Mouse (Mus musculus) heart, postnatal 36 days (tissue): ENCODE measurements around the gene Mmgt2. TPM values are rescaled to one million over a fixed set of nuclear protein-coding genes. Genes with fewer than 3 reads are reported as not detected.

Source experiments
- DNase-seq, 2 experiments: peaks; one replicate each; pipeline ENCODE4 v3.0.0; 2021 to 2022
- intact Hi-C: fragments of 180-260 bp; cut with DNase I; formaldehyde crosslinking; loops from one replicate; pipeline ENCODE4 v1.15.1; 2025
- total RNA-seq, 2 experiments: library from RNA; stranded (reverse); gene quantifications; 2 replicates each; pipeline ENCODE4 v1.2.3; 2021

The Mmgt2 gene
- total RNA-seq = 1 to 10 TPM; 5.4 to 9.9 TPM

- peak; percentile 96 to 97 for DNase-seq
- intact Hi-C loops = loop anchor here (1.0 to 2.0 kb wide), 2 partner anchors 26 to 35 kb away; no protein-coding TSS in a partner anchor
Measured at GRCm38 (mm10) chr11:62648591-62649391, at the start of gene Mmgt2. Gene Mmgt2, plus strand, starts transcription at chr11:62648664.

DNA sequence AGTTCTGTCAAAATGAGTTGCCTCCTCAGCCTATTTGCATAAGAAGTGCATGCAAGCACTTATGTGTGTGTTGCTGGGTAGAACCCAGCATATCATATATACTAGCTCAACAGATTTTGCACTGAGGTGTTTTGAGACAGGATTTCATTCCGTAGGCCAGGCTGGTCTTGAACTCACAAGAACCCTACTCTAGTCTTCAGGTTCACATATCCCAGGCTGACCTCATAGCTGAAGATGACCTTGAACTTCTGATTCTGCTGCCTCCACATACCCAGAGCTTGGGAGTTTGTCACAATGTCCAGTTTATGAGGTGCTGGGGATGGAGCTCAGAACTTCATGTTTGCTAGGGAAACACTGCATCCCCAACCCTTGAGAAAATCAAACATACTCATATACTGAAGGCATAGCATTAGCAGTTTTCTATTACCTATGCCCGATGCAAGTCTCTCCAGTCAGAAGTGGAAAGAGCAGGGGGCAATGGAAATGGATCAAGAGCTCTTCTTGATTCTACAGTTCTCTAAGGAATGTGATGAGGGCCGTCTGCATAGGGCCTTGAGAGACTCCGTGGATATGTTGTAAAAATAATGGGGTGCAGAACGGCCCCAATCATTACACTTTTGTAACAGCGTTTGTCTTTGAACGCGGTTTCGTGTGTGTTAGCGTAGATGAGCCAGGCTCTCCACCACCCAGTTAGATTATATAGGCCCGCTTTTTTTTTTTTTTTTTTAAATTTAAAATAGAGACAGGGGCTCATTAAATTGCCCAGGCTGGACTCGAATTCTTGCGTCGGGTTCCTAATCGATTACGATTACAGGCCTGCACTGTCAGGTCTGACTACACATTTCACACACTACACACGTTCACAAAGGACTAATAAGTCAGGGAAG, 46.5 kb upstream of the Mmgt2 start:
- intact Hi-C loops = loop anchor here (2.0 kb wide), 1 partner anchor 51 kb away; the partner anchor contains the start of gene Ubb
- no peak for DNase-seq

DNA sequence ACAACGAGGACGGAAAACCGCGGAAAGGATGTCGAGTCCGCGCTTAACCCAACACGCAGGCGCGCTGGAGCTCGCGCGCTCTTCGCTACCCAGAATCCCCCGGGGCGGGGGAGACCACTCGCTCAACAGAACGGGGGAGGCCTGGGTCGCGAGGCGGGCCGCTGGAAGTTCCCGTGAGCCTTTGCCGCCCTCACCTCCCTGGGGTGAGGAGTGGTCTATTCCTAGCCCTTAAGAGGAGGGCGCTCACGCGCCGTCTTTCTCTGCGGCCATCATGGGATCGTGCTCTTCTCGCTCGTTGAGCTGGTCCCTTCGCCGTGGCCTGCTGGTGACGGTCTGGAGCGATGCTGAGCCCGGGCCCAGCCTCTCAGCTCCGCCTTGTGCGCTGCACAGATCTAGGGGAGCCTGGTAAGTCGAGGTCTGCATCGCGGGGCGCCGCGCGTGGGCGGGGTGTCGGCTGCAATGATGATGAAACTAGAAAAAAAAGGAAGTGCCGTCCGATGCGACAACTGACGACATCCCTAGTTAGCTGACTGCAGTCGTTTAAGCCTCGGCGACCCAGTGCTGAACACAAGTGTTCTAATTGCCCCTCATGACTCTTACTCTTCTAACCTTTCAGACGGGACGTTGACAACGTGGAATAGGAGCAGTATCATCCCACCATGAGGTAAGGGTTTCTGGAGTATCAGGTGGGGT, 45.7 kb upstream of the Mmgt2 start:
- intact Hi-C loops = loop anchor here (2.0 kb wide), 1 partner anchor 52 kb away; the partner anchor contains the start of gene Ubb
- DNase-seq = peak; percentile 95

- intact Hi-C loops = loop anchor here (2.0 kb wide), 1 partner anchor 53 kb away; the partner anchor contains the start of gene Ubb
- no peak for DNase-seq
Measured at GRCm38 (mm10) chr11:62603312-62604056, 45.0 kb upstream of the Mmgt2 start.

DNA sequence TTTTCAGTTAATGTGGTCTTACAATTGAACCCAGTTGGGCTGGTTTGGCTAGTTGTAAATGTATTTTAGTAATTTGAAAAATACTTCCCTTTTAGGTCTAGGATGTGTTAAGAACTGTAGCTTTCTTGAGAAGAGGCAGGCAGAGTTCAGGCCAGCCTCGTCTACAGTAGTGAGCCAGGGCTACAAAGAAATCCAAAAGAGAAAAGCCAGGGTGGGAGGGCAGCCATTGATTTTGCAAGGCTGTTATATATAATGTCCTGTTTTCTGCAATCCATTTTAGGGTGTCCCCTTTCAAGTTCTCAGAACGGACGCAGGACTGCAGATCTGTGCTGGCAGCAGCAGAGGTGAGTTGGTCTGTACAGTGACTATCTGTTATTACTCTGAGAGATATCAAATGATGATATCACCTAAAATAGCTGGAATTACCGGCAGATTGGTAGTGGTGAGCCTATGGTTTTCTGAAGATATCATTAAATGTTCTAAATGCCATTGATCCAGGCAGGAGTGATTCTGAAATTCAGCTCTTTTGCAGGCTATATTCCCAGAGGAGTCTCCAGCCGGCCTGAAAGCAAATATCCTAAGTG, 44.2 kb upstream of the Mmgt2 start:
- no peak for DNase-seq
- intact Hi-C loops = no loop called here

DNA sequence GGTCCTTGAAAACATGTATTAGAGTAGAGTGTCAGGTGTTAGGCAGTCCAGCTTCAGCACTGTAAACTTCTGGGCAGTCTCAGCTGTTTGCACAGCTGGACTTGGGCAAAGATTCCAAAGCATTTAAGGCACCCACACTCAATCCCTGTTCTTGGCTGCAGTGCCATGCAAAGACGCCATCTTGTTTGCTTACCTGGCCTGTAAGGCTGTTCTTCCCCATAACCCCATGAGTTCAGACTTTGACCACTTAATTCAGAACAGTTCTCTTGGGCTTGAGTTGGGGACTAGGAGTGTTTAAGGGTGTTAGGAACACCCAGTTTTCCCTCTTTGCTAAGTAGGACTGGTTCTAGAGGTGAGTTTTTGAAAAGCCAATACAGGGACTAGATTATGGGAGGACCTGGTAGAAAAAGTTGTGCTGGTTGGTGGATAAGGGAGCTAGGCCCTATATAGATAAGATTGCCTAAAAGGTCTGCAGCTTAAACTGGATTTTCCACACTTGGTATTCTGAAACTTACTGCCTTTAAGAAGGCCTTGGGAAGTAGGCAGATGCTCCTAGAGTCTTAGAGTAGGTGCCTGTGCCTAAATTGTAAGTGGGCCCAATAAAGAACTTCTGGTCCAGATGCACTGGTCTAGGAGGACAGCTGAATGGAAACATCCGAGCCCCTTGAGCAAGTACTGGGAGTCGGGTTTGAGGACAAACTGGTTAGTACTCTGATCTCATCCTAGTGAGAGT, 43.4 kb upstream of the Mmgt2 start:
- intact Hi-C loops = no loop called here
- DNase-seq = no peak

- DNase-seq = no peak
- intact Hi-C loops = no loop called here
Measured at GRCm38 (mm10) chr11:62605619-62606298, 42.7 kb upstream of the Mmgt2 start.

DNA sequence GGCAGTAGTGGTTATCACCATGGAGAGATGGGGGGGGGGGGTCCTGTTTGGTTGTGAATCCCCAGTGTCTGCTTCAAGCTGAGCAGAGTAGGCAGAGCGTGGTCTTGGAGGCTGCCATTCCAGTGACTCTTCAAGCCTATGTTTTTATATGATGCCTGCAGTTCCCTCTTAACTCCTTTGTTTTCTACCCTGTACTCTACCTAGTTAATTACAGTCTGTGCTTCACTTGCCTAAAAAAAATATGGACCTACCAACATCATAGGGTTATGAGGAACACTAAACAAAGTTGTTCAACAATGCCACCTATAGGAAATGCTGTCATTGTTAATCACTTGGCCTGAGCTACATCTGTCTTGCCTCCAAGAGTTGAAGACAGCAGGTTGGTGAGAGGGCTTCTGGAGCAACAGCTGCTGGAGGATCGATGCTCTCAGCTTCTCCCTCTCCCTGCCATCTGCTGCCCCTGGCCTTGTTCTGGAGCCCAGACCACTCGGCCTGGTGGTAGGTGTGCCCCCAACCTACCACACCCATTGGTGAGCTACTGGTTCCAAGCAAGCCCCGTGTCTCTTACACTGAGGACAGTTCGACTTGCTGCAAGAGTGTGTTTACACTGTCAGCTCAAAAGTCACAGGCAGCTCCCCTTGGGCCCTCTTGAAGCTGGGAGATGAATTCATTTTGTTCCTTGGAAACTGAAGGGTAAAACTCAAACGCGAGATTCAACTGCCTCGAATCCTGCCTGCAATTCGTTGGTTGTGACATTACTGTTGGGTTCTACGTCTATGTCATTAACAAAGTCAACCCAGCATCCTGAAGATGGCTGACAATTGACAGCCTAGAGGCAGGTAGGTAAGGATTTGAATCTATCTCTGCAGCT, 41.9 kb upstream of the Mmgt2 start:
- no peak for DNase-seq
- intact Hi-C loops = no loop called here

GRCm38 (mm10) chr11:62607170-62607951, 41.1 kb upstream of the Mmgt2 start:
- intact Hi-C loops = no loop called here
- DNase-seq = no peak

DNA sequence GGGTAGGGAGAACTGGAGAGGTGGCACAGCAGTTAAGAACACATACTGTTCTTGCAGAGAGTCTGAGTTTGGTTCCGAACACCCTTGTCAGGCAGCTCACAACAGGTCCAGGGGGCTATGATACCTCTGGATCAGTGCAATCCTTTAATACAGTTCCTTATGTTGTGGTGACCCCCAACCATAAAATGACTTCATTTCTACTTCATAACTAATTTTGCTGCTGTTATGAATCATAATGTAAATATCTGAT, 40.6 kb upstream of the Mmgt2 start:
- DNase-seq = no peak
- intact Hi-C loops = no loop called here

GRCm38 (mm10) chr11:62608826-62609675, 39.4 kb upstream of the Mmgt2 start:
- intact Hi-C loops = no loop called here

DNA sequence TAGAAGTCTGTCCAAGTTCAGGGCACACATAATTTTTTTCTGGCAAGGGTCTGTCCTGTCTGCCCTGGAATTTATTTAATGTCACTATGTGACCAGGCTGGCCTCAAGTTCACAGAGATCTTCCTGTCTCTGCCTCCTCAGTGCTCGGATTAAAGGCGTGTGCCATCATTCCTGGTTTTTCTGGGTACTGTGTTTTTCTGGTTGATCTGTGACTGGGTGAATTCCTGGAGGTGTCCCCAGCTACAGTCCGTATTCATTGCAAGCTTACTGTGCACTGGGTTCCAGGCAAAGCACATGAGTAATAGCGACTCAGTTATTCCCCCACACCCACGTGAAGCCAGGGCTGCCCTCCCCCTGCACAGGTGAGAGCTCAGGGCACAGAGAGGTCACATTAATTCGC, 38.2 kb upstream of the Mmgt2 start:
- DNase-seq = no peak
- intact Hi-C loops = loop anchor here (5.0 kb wide), 1 partner anchor 82 kb away; no protein-coding TSS in a partner anchor

More at GRCm38 (mm10) chr11:62608826-62609675, 39.4 kb upstream of the Mmgt2 start:
- no peak for DNase-seq

- no peak for DNase-seq
- intact Hi-C loops = loop anchor here (1.0 to 5.0 kb wide), 3 partner anchors 36 to 80 kb away; partner anchors contain the start of genes Lrrc75a and Mmgt2
Measured at GRCm38 (mm10) chr11:62612604-62613003, 35.9 kb upstream of the Mmgt2 start.

DNA sequence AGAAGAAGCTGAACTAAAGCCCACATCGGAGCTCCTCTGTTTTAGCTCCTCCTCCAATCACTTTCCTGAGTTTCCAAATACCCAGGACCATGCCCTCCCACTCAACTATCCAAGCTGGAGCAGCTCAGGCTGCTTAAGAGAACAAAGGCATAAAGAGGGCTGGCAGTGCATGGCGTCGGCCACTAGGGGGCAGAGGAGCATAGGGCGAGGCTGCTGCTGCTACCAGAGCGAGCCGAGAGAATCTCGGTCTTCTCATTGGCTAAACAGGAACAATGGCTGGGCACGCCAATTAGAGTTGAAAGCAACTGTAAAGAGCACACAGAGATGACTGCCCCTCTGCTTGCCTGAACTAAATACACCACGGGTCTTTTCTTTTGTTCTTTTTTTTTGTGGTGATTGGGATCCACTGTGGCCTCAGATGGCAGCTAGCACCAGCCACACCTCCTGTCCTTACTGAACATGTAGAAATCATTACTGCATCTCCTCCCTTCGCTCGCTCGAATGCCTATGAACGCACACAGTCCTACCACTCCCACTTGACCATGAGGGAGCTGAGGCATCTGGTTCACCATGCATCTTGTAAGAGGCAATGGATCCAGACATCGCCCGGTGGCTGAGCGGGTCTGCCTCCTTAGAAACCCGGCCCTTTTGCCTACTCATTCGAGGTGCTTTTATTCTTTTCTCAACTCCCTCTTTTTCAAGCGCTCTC, 34.7 kb upstream of the Mmgt2 start:
- intact Hi-C loops = loop anchor here (1.0 to 5.0 kb wide), 3 partner anchors 34 to 78 kb away; partner anchors contain the start of genes Lrrc75a and Mmgt2
- peak; percentile 91 to 93 for DNase-seq

GRCm38 (mm10) chr11:62614876-62615410, 33.5 kb upstream of the Mmgt2 start:
- intact Hi-C loops = loop anchor here (5.0 kb wide), 1 partner anchor 77 kb away; no protein-coding TSS in a partner anchor
- no peak for DNase-seq
